20 mouse cellular contexts compared by ENCODE assay signal in the genomic region with DNA sequence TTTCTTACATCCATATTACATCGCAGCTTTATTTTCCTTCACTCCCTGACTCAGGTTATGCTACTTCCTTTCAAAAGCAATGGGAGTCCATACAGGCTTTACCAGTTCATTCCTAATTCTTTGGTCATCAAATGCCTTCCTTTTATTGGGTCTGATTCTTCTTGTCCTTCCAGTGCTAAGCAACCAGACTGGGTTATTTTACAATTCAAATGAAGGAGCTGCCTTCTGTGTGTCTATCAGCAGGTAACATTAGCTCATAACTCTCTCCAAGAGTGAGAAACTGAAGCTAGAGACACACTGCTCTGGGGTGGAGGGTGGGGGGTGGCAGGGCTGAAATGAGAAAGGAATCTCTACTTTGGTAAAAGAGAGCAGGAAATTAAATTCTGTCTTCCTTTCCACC. TPM values are rescaled to one million over a fixed set of nuclear protein-coding genes. Genes with fewer than 3 reads are reported as not detected.
DNase-seq lines count a peak whose midpoint lies in the region; ATAC-seq lines count a peak whose summit lies in the region.
"Had no signal": no experiment of that assay in that cellular context is flagged by ENCODE, and none has a peak within 500 bp of the region (broad histone marks: within the 10 kb centered on the region; RNA-seq: fewer than 3 reads in every experiment).

No protein-coding gene starts in this region.

- peaks cover 3% of the 10 kb centered on the region for H3K4me1 ChIP-seq in forebrain, embryonic 16.5 days (replicated peaks; ENCODE audit: control insufficient read depth, insufficient read depth, low read length)
- H3K4me1 ChIP-seq in forebrain, embryonic 12.5 days = peaks cover 13% of the 10 kb centered on the region
- no peaks in the 10 kb centered on the region for H3K4me1 ChIP-seq in neural tube, embryonic 11.5 days (ENCODE audit: control insufficient read depth, insufficient read depth, low read length)
- H3K4me1 ChIP-seq in neural tube, embryonic 15.5 days = no peaks in the 10 kb centered on the region
- peaks cover 3% of the 10 kb centered on the region for H3K4me1 ChIP-seq in liver, embryonic 11.5 days (replicated peaks; ENCODE audit: control insufficient read depth, insufficient read depth, low read length)
- H3K4me1 ChIP-seq: hindbrain, embryonic 15.5 days; limb, embryonic 15.5 days; neural tube, embryonic 13.5 days had no signal

- H3K36me3 ChIP-seq in forebrain, embryonic 16.5 days (ENCODE audit: control insufficient read depth, insufficient read depth) = no peaks in the 10 kb centered on the region
- H3K36me3 ChIP-seq in forebrain, embryonic 12.5 days (replicated peaks) = no peaks in the 10 kb centered on the region
- H3K36me3 ChIP-seq in neural tube, embryonic 11.5 days (ENCODE audit: control insufficient read depth, insufficient read depth, low read length) = no peaks in the 10 kb centered on the region
- H3K36me3 ChIP-seq in neural tube, embryonic 15.5 days = no peaks in the 10 kb centered on the region
- no peaks in the 10 kb centered on the region for H3K36me3 ChIP-seq in liver, embryonic 11.5 days (ENCODE audit: control insufficient read depth, insufficient read depth, low read length)
- H3K36me3 ChIP-seq: embryonic facial prominence, embryonic 10.5 days; heart, embryonic 12.5 days; hindbrain, embryonic 15.5 days; limb, embryonic 15.5 days; neural tube, embryonic 13.5 days had no signal

- H3K9ac ChIP-seq in forebrain, embryonic 16.5 days (replicated peaks; ENCODE audit: low read depth, low read length) = no peak overlapping the region
- no peak overlapping the region for H3K9ac ChIP-seq in forebrain, embryonic 12.5 days
- no peak overlapping the region for H3K9ac ChIP-seq in neural tube, embryonic 11.5 days (ENCODE audit: low read length)
- H3K9ac ChIP-seq in neural tube, embryonic 15.5 days (replicated peaks) = no peak overlapping the region
- H3K9ac ChIP-seq in liver, embryonic 11.5 days (ENCODE audit: low read depth, low read length) = no peak overlapping the region
- H3K9ac ChIP-seq: heart, embryonic 12.5 days; hindbrain, embryonic 15.5 days; limb, embryonic 15.5 days; neural tube, embryonic 13.5 days had no signal

- no peak overlapping the region for H3K4me3 ChIP-seq in forebrain, embryonic 16.5 days (replicated peaks; ENCODE audit: low read length)
- H3K4me3 ChIP-seq in forebrain, embryonic 12.5 days (replicated peaks) = no peak overlapping the region
- H3K4me3 ChIP-seq in neural tube, embryonic 11.5 days (ENCODE audit: low read depth, low read length) = no peak overlapping the region
- H3K4me3 ChIP-seq in neural tube, embryonic 15.5 days (replicated peaks) = no peak overlapping the region
- peak overlapping the region; percentile 36 for H3K4me3 ChIP-seq in liver, embryonic 11.5 days (ENCODE audit: low read depth, low read length)
- H3K4me3 ChIP-seq: embryonic facial prominence, embryonic 10.5 days; heart, embryonic 12.5 days; hindbrain, embryonic 15.5 days; limb, embryonic 15.5 days; neural tube, embryonic 13.5 days had no signal

- WGBS in forebrain, embryonic 16.5 days = 29% methylated on average over 1 of the region's 1 CpGs
- 53% methylated on average over 1 of the region's 1 CpGs for WGBS in forebrain, embryonic 12.5 days
- WGBS in neural tube, embryonic 11.5 days = 43% methylated on average over 1 of the region's 1 CpGs
- 31% methylated on average over 1 of the region's 1 CpGs for WGBS in neural tube, embryonic 15.5 days
- 64% methylated on average over 1 of the region's 1 CpGs for WGBS in liver, embryonic 11.5 days

- no peak for DNase-seq in neural tube, embryonic 11.5 days (ENCODE audit: low spot score)
- DNase-seq in liver, embryonic 11.5 days (ENCODE audit: low spot score) = no peak
- DNase-seq in mesoderm, embryonic 11.5 days (ENCODE audit: low read depth, low spot score) = peak; percentile 9
- no peak for DNase-seq in frontal cortex, postnatal 10 days (ENCODE audit: low spot score in 2 of 2)
- no peak for DNase-seq in spleen, postnatal 10 days (ENCODE audit: low spot score in 2 of 2)
- DNase-seq: adrenal gland, adult 8-10 months; B cell, adult 2 months; cerebellum, adult 9-10 months; heart, postnatal 14 days; kidney, postnatal 25 days; lung, postnatal 10 days; thymus, postnatal 25 days had no signal

- no peak overlapping the region for H3K27ac ChIP-seq in forebrain, embryonic 16.5 days (ENCODE audit: low read length)
- H3K27ac ChIP-seq in forebrain, embryonic 12.5 days = no peak overlapping the region
- no peak overlapping the region for H3K27ac ChIP-seq in neural tube, embryonic 11.5 days (ENCODE audit: low read depth, low read length)
- H3K27ac ChIP-seq in neural tube, embryonic 15.5 days (replicated peaks) = no peak overlapping the region
- no peak overlapping the region for H3K27ac ChIP-seq in liver, embryonic 11.5 days (ENCODE audit: low read depth, low read length)
- H3K27ac ChIP-seq: embryonic facial prominence, embryonic 10.5 days; hindbrain, embryonic 15.5 days; limb, embryonic 15.5 days; neural tube, embryonic 13.5 days had no signal

- H3K9me3 ChIP-seq in forebrain, embryonic 16.5 days (ENCODE audit: control insufficient read depth, low read length) = no peaks in the 10 kb centered on the region
- no peaks in the 10 kb centered on the region for H3K9me3 ChIP-seq in forebrain, embryonic 12.5 days
- no peaks in the 10 kb centered on the region for H3K9me3 ChIP-seq in neural tube, embryonic 11.5 days (ENCODE audit: control insufficient read depth, low read length)
- H3K9me3 ChIP-seq in neural tube, embryonic 15.5 days (replicated peaks) = no peaks in the 10 kb centered on the region
- no peaks in the 10 kb centered on the region for H3K9me3 ChIP-seq in liver, embryonic 11.5 days (ENCODE audit: control insufficient read depth, low read length)
- H3K9me3 ChIP-seq: embryonic facial prominence, embryonic 10.5 days; heart, embryonic 12.5 days; hindbrain, embryonic 15.5 days; limb, embryonic 15.5 days; neural tube, embryonic 13.5 days had no signal

- ATAC-seq in forebrain, embryonic 16.5 days = 0 out of 2 replicates have a peak, but pooled peaks have one; percentile 36
- no peak for ATAC-seq in forebrain, embryonic 12.5 days (ENCODE audit: low FRiP score)
- peak; percentile 50; the same call in 1 of the 2 replicates for ATAC-seq in neural tube, embryonic 11.5 days (ENCODE audit: insufficient read depth, low FRiP score, low TSS enrichment)
- no peak for ATAC-seq in neural tube, embryonic 15.5 days (ENCODE audit: low FRiP score)
- no peak for ATAC-seq in liver, embryonic 11.5 days (replicated peaks; ENCODE audit: low FRiP score)

- no peak overlapping the region for H3K4me2 ChIP-seq in forebrain, embryonic 16.5 days (ENCODE audit: low read length)
- no peak overlapping the region for H3K4me2 ChIP-seq in forebrain, embryonic 12.5 days
- no peak overlapping the region for H3K4me2 ChIP-seq in neural tube, embryonic 11.5 days (ENCODE audit: low read depth)
- no peak overlapping the region for H3K4me2 ChIP-seq in neural tube, embryonic 15.5 days
- peak overlapping the region; percentile 31; the same call in 1 of the 2 replicates for H3K4me2 ChIP-seq in liver, embryonic 11.5 days
- H3K4me2 ChIP-seq: heart, embryonic 12.5 days; hindbrain, embryonic 15.5 days; limb, embryonic 15.5 days; neural tube, embryonic 13.5 days had no signal

- H3K27me3 ChIP-seq in forebrain, embryonic 16.5 days (replicated peaks; ENCODE audit: control insufficient read depth, insufficient read depth, low read length) = no peaks in the 10 kb centered on the region
- H3K27me3 ChIP-seq in forebrain, embryonic 12.5 days = no peaks in the 10 kb centered on the region
- H3K27me3 ChIP-seq in neural tube, embryonic 11.5 days (ENCODE audit: control insufficient read depth, insufficient read depth, low read length) = no peaks in the 10 kb centered on the region
- no peaks in the 10 kb centered on the region for H3K27me3 ChIP-seq in neural tube, embryonic 15.5 days (replicated peaks)
- H3K27me3 ChIP-seq in liver, embryonic 11.5 days (replicated peaks; ENCODE audit: control insufficient read depth, insufficient read depth, low read length) = no peaks in the 10 kb centered on the region
- H3K27me3 ChIP-seq: heart, embryonic 12.5 days; hindbrain, embryonic 15.5 days; limb, embryonic 15.5 days; neural tube, embryonic 13.5 days had no signal

RNA-seq across cellular contexts. Expression of a gene that starts 12.6 kb away (rescaled TPM):
- polyA plus RNA-seq in forebrain, embryonic 16.5 days (2015; fragmentation: Nextera tagmentation; extraction: Ambion mirVana) = 7.2 and 7.3 TPM in 2 replicates
- polyA plus RNA-seq in forebrain, embryonic 12.5 days (2016; fragmentation: Nextera tagmentation; extraction: Ambion mirVana) = 13.7 and 14.5 TPM in 2 replicates
- polyA plus RNA-seq in neural tube, embryonic 11.5 days (2014; fragmentation: Nextera tagmentation; extraction: Ambion mirVana) = 13.8 and 17.0 TPM in 2 replicates
- 8.4 and 9.4 TPM in 2 replicates for polyA plus RNA-seq in neural tube, embryonic 15.5 days (2015; fragmentation: Nextera tagmentation; extraction: Ambion mirVana)
- polyA plus RNA-seq in liver, embryonic 11.5 days (2014; fragmentation: Nextera tagmentation; extraction: Ambion mirVana) = 13.1 and 13.5 TPM in 2 replicates

RNA-seq across cellular contexts. Expression of a gene that starts 14.1 kb away (rescaled TPM):
- polyA plus RNA-seq in forebrain, embryonic 16.5 days (2015; fragmentation: Nextera tagmentation; extraction: Ambion mirVana) = 8.2 and 8.7 TPM in 2 replicates
- polyA plus RNA-seq in forebrain, embryonic 12.5 days (2016; fragmentation: Nextera tagmentation; extraction: Ambion mirVana) = 13.4 and 14.1 TPM in 2 replicates
- polyA plus RNA-seq in neural tube, embryonic 11.5 days (2014; fragmentation: Nextera tagmentation; extraction: Ambion mirVana) = 7.5 and 7.8 TPM in 2 replicates
- polyA plus RNA-seq in neural tube, embryonic 15.5 days (2015; fragmentation: Nextera tagmentation; extraction: Ambion mirVana) = 8.5 and 9.4 TPM in 2 replicates
- polyA plus RNA-seq in liver, embryonic 11.5 days (2014; fragmentation: Nextera tagmentation; extraction: Ambion mirVana) = 45.0 and 53.2 TPM in 2 replicates

Comparison
In these comparisons a context has a peak if more than half of its experiments do, and no peak if none do; other contexts are left out.
1. ATAC-seq: peak in forebrain, embryonic 16.5 days (single experiment) and neural tube, embryonic 11.5 days (single experiment); none in forebrain, embryonic 12.5 days (single experiment), neural tube, embryonic 15.5 days (single experiment) and liver, embryonic 11.5 days (single experiment).